Mouse (Mus musculus) C2C12 (cell line): ENCODE data around the gene Dnajc8. TPM values are rescaled to one million over a fixed set of nuclear protein-coding genes. Genes with fewer than 3 reads are reported as not detected.
A peak's percentile ranks its signal among the peaks of the same experiment; 100 is the strongest.

Source experiments
- H3K27me3 ChIP-seq: one replicate; pipeline ENCODE4 v1.6.1; 2011; ENCODE audit not compliant: control insufficient read depth, insufficient read depth, insufficient read length
- H3K36me3 ChIP-seq: one replicate; pipeline ENCODE4 v1.6.1; 2011; ENCODE audit not compliant: control insufficient read depth, insufficient read depth
- H3K4me3 ChIP-seq: one replicate; pipeline ENCODE4 v1.5.1; 2011; ENCODE audit warnings: mild to moderate bottlenecking, control low read depth; ENCODE audit not compliant: poor library complexity, insufficient read depth, severe bottlenecking
- H3K79me2 ChIP-seq: one replicate; pipeline ENCODE4 v1.6.1; 2011; ENCODE audit not compliant: control insufficient read depth, insufficient read depth
- H3K79me3 ChIP-seq: one replicate; pipeline ENCODE4 v1.6.1; 2011; ENCODE audit warnings: low read depth, control low read depth
- H3ac ChIP-seq: one replicate; pipeline ENCODE3; 2011; ENCODE audit warnings: low read depth; ENCODE audit not compliant: control insufficient read depth, insufficient read length
- CEBPB ChIP-seq: IDR thresholded peaks from one replicate; pipeline ENCODE4 v1.6.1; 2011; ENCODE audit warnings: low read depth, mild to moderate bottlenecking, control low read depth, moderate library complexity
- CTCF ChIP-seq: IDR thresholded peaks from one replicate; pipeline ENCODE4 v1.5.1; 2011; ENCODE audit not compliant: control insufficient read depth, insufficient read depth, insufficient read length
- FOSL1 ChIP-seq: IDR thresholded peaks from one replicate; pipeline ENCODE4 v1.8.0; 2011; ENCODE audit warnings: mild to moderate bottlenecking, low read length; ENCODE audit not compliant: poor library complexity, insufficient read depth, severe bottlenecking
- MAX ChIP-seq: IDR thresholded peaks from one replicate; pipeline ENCODE4 v1.6.1; 2011; ENCODE audit warnings: mild to moderate bottlenecking, control low read depth
- MYOD1 ChIP-seq: IDR thresholded peaks from one replicate; pipeline ENCODE4 v1.6.1; 2011; ENCODE audit warnings: low read depth; ENCODE audit not compliant: control insufficient read depth, insufficient read length
- MYOG ChIP-seq: IDR thresholded peaks from one replicate; pipeline ENCODE4 v1.6.1; 2011; ENCODE audit not compliant: control insufficient read depth, insufficient read length; ENCODE audit errors: extremely low read depth
- USF1 ChIP-seq: IDR thresholded peaks from one replicate; pipeline ENCODE4 v1.6.1; 2011; ENCODE audit warnings: low read depth, mild to moderate bottlenecking, control low read depth, moderate library complexity
- polyA plus RNA-seq: library from polyadenylated mRNA; unstranded; fragments of >200 nt; fragmentation: generic; extraction: Trizol; gene quantifications from one replicate; pipeline ENCODE4 v1.2.1, GENCODE M21; 2012; ENCODE audit warnings: missing spikeins

The Dnajc8 gene
- polyA plus RNA-seq, 1 experiment, result 104 TPM

DNA sequence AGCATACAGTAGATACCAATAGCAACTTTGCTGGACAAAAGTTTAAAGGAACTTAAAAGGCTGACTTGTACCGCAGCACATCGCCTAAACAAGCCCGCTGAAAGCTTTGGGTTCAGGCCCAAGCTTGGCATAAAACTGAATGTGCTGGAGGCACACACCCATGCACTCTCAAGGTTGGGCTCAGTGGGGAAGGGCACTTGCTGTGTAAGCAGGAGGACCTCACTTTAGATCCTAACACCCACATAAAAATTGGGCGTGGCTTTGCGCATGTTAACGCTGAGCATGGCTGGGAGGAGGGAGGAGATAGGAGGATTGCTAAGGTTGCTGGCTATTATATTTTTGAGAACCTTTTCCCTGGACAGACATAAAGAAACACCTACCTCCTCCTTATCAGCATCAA is 10.5 kb upstream of the Dnajc8 start:
- no peaks in the 10 kb centered on the region for H3K79me2 ChIP-seq
- no peaks in the 10 kb centered on the region for H3K36me3 ChIP-seq
- H3K79me3 ChIP-seq, result no peaks in the 10 kb centered on the region
- H3ac ChIP-seq, result no peak overlapping the region
- H3K27me3 ChIP-seq, result no peaks in the 10 kb centered on the region
- no peak for TF ChIP-seq MAX
- no peak for TF ChIP-seq MYOD1
- no peak for TF ChIP-seq FOSL1
- TF ChIP-seq CEBPB, result no peak
- TF ChIP-seq MYOG, result no peak
- TF ChIP-seq USF1, result no peak
- no peak for TF ChIP-seq CTCF
- no peak overlapping the region for H3K4me3 ChIP-seq

DNA sequence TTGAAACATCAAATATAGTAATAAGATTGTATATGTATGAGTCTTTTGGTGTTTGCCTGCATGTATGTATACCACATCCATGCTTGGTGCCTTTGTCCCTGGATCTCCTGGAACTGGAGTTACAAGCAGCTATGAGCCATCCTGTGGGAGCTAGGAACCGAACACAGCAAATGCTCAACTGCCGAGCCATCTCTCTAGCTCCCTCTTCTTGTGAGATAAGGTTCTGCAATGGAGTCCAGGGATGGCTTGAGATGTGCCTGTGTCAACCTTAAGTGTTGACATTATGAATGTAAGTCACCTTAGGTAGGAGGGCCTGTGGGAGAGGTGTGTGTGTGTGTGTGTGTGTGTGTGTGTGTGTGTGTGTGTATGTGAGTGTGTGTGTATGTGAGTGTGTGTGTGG is 8.7 kb upstream of the Dnajc8 start:
- peaks cover 10% of the 10 kb centered on the region for H3K79me2 ChIP-seq
- no peak overlapping the region for H3ac ChIP-seq
- peaks cover 6% of the 10 kb centered on the region for H3K36me3 ChIP-seq
- no peak overlapping the region for H3K4me3 ChIP-seq
- TF ChIP-seq CEBPB (no peak), MAX (no peak), USF1 (no peak), CTCF (no peak), MYOG (no peak), MYOD1 (no peak), FOSL1 (no peak)
- H3K79me3 ChIP-seq, result peaks cover 3% of the 10 kb centered on the region
- no peaks in the 10 kb centered on the region for H3K27me3 ChIP-seq

DNA sequence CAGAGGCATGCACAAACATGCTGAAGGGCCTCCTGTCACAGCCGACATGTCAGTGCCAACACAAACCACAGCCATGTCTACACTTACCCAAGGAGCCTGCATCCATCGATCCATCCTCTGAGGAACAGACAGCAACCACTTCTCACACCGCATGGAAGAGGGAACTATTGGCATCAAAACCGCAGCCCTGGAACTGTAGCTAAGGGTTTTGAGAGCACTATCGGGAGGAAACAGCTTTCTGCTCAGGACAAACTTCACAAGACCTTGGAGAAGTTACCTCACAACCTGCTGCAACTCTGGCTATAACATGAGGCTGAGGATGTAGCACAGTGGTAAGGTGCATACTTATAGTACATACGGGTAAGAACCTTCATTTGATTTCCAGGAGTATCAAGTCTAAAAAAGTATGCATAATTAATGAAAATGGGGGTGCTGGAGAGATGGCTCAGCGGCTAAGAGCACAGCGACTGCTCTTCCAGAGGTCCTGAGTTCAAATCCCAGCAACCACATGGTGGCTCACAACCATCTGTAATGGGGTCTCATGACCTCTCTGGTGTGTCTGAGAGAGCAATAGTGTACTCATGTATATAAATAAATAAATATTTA is 7.3 kb upstream of the Dnajc8 start:
- Histone ChIP-seq H3K79me2 (peaks cover 23% of the 10 kb centered on the region), H3K27me3 (no peaks in the 10 kb centered on the region), H3K79me3 (peaks cover 14% of the 10 kb centered on the region), H3K36me3 (peaks cover 6% of the 10 kb centered on the region), H3K4me3 (no peak overlapping the region), H3ac (no peak overlapping the region)
- no peak for TF ChIP-seq CEBPB
- no peak for TF ChIP-seq USF1
- no peak for TF ChIP-seq MAX
- no peak for TF ChIP-seq FOSL1
- no peak for TF ChIP-seq MYOG

DNA sequence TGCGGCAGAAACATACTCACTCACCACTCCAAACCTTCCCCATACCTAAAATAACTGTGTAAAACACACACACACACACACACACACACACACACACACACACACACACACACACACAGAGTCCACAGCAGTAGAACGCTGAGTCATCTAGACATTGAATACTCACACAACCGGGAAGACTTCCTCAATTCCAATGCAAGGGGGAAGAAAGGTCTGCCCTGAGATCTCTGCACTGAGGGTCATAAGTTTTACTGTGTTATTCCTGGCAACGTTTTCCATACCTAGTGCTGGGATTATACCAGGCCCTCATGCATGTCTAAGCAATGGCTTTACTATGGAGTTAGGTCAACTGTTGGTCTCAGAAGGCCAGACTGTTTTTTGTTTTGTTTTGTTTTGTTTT is 6.0 kb upstream of the Dnajc8 start:
- TF ChIP-seq USF1, result no peak
- TF ChIP-seq FOSL1, result no peak
- no peak for TF ChIP-seq CTCF
- no peak for TF ChIP-seq MYOD1
- TF ChIP-seq MYOG, result no peak
- TF ChIP-seq CEBPB, result no peak
- no peak for TF ChIP-seq MAX
- peaks cover 6% of the 10 kb centered on the region for H3K36me3 ChIP-seq

DNA sequence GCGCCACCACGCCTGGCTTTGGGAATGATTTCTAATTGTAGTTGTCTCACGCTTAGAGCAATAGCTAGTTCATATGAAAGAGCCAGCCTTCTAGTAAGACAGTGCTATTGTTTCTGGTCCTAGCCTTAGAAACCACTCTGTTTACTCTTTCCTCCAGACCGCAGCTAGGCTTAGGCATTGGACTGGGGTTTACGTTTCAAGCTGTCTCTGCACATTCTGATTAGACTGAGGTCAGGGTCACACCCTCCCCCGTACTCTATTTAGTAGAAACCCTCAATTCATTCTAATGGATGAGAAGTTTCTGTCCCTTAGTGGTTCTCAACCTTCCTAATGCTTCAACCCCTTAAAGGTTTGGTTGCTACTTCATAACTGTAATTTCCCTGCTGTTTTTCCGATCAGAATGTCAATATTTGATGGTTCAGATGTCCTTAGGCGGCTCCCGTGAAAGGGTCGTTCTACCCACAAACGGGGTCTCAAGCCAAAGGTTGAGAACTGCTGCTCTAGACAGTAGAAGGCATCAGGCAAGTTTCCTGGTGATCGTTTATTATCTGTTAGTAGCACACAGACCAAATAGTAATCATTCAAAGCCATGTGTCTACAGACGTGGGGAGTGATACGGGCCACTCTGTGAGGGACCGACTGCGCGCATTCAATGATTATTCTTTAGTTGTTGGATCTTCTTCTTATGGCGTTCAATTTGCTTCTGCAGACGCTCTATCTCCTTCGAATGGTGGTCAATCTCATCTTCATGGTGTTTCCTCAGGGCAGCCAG is 5.1 kb upstream of the Dnajc8 start:
- peaks cover 27% of the 10 kb centered on the region for H3K79me2 ChIP-seq
- no peak for TF ChIP-seq MAX
- TF ChIP-seq CTCF, result no peak
- TF ChIP-seq MYOG, result no peak
- no peak for TF ChIP-seq CEBPB
- TF ChIP-seq FOSL1, result no peak
- no peak for TF ChIP-seq MYOD1
- H3K36me3 ChIP-seq, result peaks cover 6% of the 10 kb centered on the region
- no peak overlapping the region for H3ac ChIP-seq
- H3K79me3 ChIP-seq, result peaks cover 16% of the 10 kb centered on the region
- no peak overlapping the region for H3K4me3 ChIP-seq
- no peaks in the 10 kb centered on the region for H3K27me3 ChIP-seq

More for the DNA sequence above, 6.0 kb upstream of the Dnajc8 start:
- Histone ChIP-seq H3K79me3 (peaks cover 16% of the 10 kb centered on the region), H3K27me3 (no peaks in the 10 kb centered on the region), H3ac (no peak overlapping the region), H3K4me3 (no peak overlapping the region), H3K79me2 (peaks cover 27% of the 10 kb centered on the region)

DNA sequence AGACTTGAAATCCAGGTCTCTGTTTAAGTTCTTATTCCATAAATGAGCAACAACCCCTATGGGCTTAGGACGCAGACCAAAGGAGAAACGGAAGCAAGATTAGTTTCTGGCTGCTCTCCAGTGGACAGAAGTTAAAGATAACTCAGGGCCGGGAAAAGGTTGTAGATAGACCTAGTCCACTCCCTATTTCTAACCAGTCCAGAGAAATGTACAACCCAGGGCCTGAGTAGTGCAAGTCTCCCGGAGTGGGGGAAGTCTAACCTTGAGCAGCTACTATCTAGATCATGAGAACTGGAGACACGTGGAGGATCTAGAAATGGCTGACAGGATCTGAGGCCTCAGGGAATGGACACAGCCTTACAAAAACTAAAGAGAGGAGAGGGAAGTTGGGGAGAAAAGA is 2.9 kb upstream of the Dnajc8 start:
- H3K36me3 ChIP-seq, result peaks cover 11% of the 10 kb centered on the region
- peak overlapping the region; percentile 61 for H3K4me3 ChIP-seq
- TF ChIP-seq CEBPB, result no peak
- TF ChIP-seq USF1, result no peak
- no peak for TF ChIP-seq FOSL1
- no peak for TF ChIP-seq CTCF
- peak; percentile 36 for TF ChIP-seq MAX
- no peaks in the 10 kb centered on the region for H3K27me3 ChIP-seq
- peaks cover 49% of the 10 kb centered on the region for H3K79me2 ChIP-seq
- peak overlapping the region; percentile 83 for H3ac ChIP-seq
- peaks cover 34% of the 10 kb centered on the region for H3K79me3 ChIP-seq
